Mouse (Mus musculus): ENCODE data around the gene Mndal.
"Not testable (repeated sequence)": the region's sequence is repeated elsewhere in the genome, so short reads cannot be mapped to it uniquely, and the experiment has no call there.

- not testable (repeated sequence) for TF ChIP-seq CTCF (IDR thresholded peaks at IDR 0.05; ENCODE audit: low read depth, low read length); GATA1 (IDR thresholded peaks at IDR 0.05; ENCODE audit: borderline replicate concordance, low read length)
Measured at GRCm38 (mm10) chr1:173821481-173821803, 120.8 kb downstream of the Mndal start.

All from G1E (cell line).